Mouse (Mus musculus) cerebellum, adult 11 months (tissue): Measurements from ENCODE around the gene Barhl1.

Experiments used
- DNase-seq: peaks from one replicate; pipeline ENCODE4 v3.0.0; 2022

Barhl1 gene

GRCm38 (mm10) chr2:28916513-28916865, at the start of gene Barhl1:
Gene Barhl1 (minus strand): TSS chr2:28916668.
- peak; percentile 57 for DNase-seq

GRCm38 (mm10) chr2:28963565-28963964, 47.1 kb upstream of the Barhl1 start:
- DNase-seq: no peak

- DNase-seq: no peak
Observed at GRCm38 (mm10) chr2:28961636-28962035, 45.2 kb upstream of the Barhl1 start.

- DNase-seq: no peak
Observed at GRCm38 (mm10) chr2:28961024-28961585, 44.6 kb upstream of the Barhl1 start.

GRCm38 (mm10) chr2:28956874-28957273, 40.4 kb upstream of the Barhl1 start:
- DNase-seq: no peak

GRCm38 (mm10) chr2:28954595-28954994, 38.1 kb upstream of the Barhl1 start:
- DNase-seq: no peak

GRCm38 (mm10) chr2:28952981-28953380, 36.5 kb upstream of the Barhl1 start:
- DNase-seq: no peak

GRCm38 (mm10) chr2:28946312-28946711, 29.8 kb upstream of the Barhl1 start:
- no peak for DNase-seq

- no peak for DNase-seq
Observed at GRCm38 (mm10) chr2:28945388-28945787, 28.9 kb upstream of the Barhl1 start.

GRCm38 (mm10) chr2:28943666-28944516, 27.4 kb upstream of the Barhl1 start:
- no peak for DNase-seq

- DNase-seq: no peak
Observed at GRCm38 (mm10) chr2:28938997-28939396, 22.5 kb upstream of the Barhl1 start.

- no peak for DNase-seq
Observed at GRCm38 (mm10) chr2:28930571-28930970, 14.1 kb upstream of the Barhl1 start.

GRCm38 (mm10) chr2:28923912-28924311, 7.4 kb upstream of the Barhl1 start:
- DNase-seq: peak; percentile 56

GRCm38 (mm10) chr2:28919001-28919400, 2.5 kb upstream of the Barhl1 start:
- no peak for DNase-seq

GRCm38 (mm10) chr2:28917518-28918361, 1.3 kb upstream of the Barhl1 start:
- peak; percentile 44 for DNase-seq

- no peak for DNase-seq
Observed at GRCm38 (mm10) chr2:28917156-28917517, 669 bp upstream of the Barhl1 start.

- peak; percentile 38 for DNase-seq
Observed at GRCm38 (mm10) chr2:28915768-28916512, 528 bp downstream of the Barhl1 start.

- no peak for DNase-seq
Observed at GRCm38 (mm10) chr2:28915104-28915738, 1.2 kb downstream of the Barhl1 start.

- DNase-seq: no peak
Observed at GRCm38 (mm10) chr2:28914121-28914520, 2.3 kb downstream of the Barhl1 start.

GRCm38 (mm10) chr2:28912961-28913360, 3.5 kb downstream of the Barhl1 start:
- no peak for DNase-seq

GRCm38 (mm10) chr2:28912039-28912700, 4.3 kb downstream of the Barhl1 start:
- no peak for DNase-seq
